Mouse (Mus musculus): ENCODE results near the gene Olfr159. TPM values are rescaled to one million over a fixed set of nuclear protein-coding genes. Genes with fewer than 3 reads are reported as not detected.

Olfr159 gene
- total RNA-seq, 2 experiments from 2014 or later = not detected

DNA sequence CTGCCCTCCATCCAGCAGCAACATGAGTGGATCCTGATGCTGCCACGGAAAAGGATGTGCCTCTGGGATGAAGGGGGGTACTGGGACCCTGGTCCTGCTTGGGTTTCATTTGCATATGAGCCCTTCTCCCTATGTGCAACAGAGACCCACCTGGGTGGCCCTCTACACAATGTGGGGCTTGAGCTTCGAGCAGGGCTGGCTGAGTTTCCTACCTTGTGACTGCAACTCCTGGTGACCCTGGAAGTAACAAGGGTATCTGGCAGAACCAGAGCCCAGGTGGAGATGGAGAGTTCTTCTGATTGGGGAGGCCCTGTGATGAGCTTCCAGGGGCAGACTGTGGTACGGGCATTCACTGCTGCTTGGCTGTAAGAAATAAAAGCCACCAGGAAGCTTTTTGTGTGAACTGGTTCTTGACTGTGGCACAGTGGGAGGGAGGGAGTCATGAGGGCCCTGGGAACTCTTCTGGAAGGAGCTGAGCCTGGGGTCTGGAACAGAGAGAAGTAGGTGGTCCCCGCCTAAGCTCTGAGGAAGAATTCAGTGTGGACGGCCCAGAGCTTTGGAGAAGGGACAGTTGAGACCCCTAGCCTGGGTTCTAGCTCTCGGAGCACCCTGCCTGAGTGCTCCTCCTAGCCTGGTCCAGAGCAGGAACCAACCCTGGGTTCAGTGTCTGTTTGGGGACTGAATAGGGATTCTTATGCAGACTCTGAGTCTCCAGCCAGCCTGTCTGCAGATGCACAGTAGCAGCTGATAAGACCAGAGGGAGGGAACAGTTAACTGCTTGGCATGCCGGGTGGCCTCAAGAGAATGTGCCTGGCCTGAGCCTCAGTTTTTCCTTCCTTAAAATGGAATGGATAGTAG lies 42.9 kb downstream of the Olfr159 start:
- peak overlapping the region; percentile 51; the same call in 1 of the 2 replicates for H3K27ac ChIP-seq

DNA sequence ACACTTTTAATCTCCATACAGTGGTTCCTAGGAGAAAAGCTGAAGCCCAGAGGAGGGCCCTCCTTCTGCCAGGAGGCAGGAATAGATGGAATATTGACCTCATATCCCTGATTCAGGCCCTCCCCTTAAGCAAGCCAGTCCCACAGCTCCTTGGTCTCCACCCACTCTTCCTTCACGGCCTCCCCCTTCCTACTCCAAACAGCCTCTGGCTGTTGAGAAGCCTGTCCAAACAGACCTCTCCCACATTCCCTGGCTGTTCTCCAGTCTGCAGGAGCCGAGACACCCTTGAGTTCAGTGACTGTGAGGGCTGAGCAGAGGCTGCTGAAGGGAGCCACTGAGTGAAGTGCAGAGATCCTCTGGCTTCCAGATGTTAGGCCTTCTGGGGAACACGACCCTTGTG lies 43.8 kb downstream of the Olfr159 start, which contains the start of gene Hrct1:
Gene Hrct1 (plus strand): TSS at position 194 of the 400 bp plus-strand sequence.
- TF ChIP-seq CTCF (IDR thresholded peaks at IDR 0.05) = no peak
- DNase-seq (ENCODE audit: extremely low spot score in 1 of 2, low spot score in 2 of 2) = peak in 1 of 2 experiments; percentile 26
- intact Hi-C loops (cut with DNase I) = no loop called here
- peak within 1 kb of the TSS; percentile 51; the same call in 1 of the 2 replicates for H3K27ac ChIP-seq
- H3K4me3 ChIP-seq = no peak within 1 kb of the TSS

More for the DNA sequence above, 42.9 kb downstream of the Olfr159 start:
- intact Hi-C loops (cut with DNase I) = no loop called here
- no peak overlapping the region for H3K4me3 ChIP-seq
- no peak for DNase-seq (ENCODE audit: extremely low spot score in 1 of 2, low spot score in 2 of 2)
- no peak for TF ChIP-seq CTCF (IDR thresholded peaks at IDR 0.05)

GRCm38 (mm10) chr4:43726228-43726993 lies 44.4 kb downstream of the Olfr159 start:
- intact Hi-C loops (cut with DNase I) = no loop called here
- TF ChIP-seq CTCF (IDR thresholded peaks at IDR 0.05) = no peak
- DNase-seq (ENCODE audit: extremely low spot score in 1 of 2, low spot score in 2 of 2) = no peak
- Histone ChIP-seq H3K27ac (peak overlapping the region; percentile 51; the same call in 1 of the 2 replicates), H3K4me3 (no peak overlapping the region)

DNA sequence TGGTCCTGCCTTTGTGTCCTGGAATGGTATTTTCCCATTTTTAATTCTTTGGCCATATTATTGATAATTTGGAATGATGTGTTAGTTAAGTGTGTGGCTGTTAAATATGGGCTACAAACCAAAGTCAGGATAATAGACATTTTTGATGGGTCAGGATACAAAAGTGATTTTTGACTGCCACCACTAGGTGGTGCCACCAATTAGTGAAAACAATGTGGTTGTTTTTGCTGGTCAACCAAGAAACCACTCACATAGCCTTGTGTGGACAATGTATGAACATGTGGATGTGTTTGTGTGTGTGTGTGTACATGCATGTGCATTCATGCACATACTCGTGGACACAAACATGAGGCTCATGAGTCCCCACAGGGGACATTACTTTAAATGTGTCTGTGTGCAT lies 46.0 kb downstream of the Olfr159 start:
- intact Hi-C loops (cut with DNase I) = no loop called here
- no peak overlapping the region for H3K4me3 ChIP-seq
- TF ChIP-seq CTCF (IDR thresholded peaks at IDR 0.05) = peak; percentile 74
- H3K27ac ChIP-seq = no peak overlapping the region
- DNase-seq (ENCODE audit: extremely low spot score in 1 of 2, low spot score in 2 of 2) = no peak

DNA sequence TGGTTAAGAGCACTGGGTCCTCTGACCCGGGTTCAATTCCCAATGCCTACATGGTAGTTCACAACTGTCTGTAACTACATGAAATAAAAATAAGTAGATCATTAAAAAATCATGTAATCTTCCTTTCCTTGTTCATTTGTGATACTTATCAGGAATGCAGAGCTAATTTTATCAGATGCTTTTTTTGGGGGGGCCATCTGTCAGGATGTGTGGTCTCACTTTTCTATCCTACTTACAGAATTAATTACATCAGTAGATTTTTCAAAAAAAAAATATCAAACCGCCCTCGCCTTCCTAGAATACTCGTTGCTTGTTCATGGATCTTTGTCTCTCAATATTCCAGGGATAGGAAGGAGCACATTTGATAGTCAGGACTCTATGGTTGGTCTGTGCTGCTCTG lies 48.6 kb downstream of the Olfr159 start:
- no peak for TF ChIP-seq CTCF (IDR thresholded peaks at IDR 0.05)
- H3K27ac ChIP-seq = no peak overlapping the region; the same call in 1 of the 2 replicates
- DNase-seq (ENCODE audit: extremely low spot score in 1 of 2, low spot score in 2 of 2) = no peak
- H3K4me3 ChIP-seq = no peak overlapping the region
- intact Hi-C loops (cut with DNase I) = no loop called here

DNA sequence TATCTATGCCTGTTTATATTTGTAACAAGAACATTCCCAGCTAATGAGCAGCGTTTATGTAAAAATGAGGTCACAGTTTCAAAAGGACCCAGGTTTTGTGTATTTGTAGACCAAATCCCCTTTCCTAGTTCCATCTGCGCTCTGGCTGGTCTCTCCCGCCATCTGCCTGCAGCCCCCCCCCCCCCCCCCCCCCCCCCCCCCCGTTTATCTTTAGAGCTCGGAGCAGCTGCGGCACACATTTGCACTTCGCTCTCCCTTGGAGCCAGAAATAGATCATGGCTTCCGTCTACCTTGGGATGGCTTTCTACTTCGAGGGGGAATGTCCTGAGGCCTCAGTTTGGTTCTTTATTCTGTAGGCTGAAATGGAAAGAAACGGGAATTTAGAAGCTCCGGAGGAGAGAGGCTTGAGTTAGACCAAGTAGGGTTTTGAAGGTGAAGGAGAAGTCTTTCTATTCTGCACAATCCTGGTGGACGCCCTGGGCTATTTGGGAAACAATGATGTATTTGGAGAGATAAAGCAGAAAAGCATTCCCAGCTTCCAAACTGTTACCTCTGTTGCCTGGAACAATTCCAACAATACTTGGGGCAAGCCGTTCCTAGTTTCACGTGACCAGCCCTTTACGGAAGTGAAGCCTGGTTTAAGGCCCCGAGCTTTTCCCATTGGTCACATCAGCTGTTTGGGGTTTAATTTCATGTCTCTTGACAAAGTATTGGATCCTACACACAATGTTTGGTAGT lies 50.1 kb downstream of the Olfr159 start:
- DNase-seq (ENCODE audit: extremely low spot score in 1 of 2, low spot score in 2 of 2) = no peak
- H3K4me3 ChIP-seq = no peak overlapping the region
- intact Hi-C loops (cut with DNase I) = no loop called here
- H3K27ac ChIP-seq = peak overlapping the region; percentile 17; the same call in 1 of the 2 replicates
- TF ChIP-seq CTCF (IDR thresholded peaks at IDR 0.05) = no peak

Other genes starting within 250 kb of the Olfr159 start
- 1 to 10 TPM; 7.0 to 8.8 TPM for gene Tpm2, start 247.2 kb downstream of the Olfr159 start, total RNA-seq (2021)
- gene Creb3, start 208.7 kb downstream of the Olfr159 start, total RNA-seq (2021) = 10 to 100 TPM; 74.6 to 77.9 TPM
- gene Tln1, start 208.3 kb downstream of the Olfr159 start, total RNA-seq (2021) = 10 to 100 TPM; 50.7 to 52.2 TPM
- gene Rgp1, start 192.3 kb downstream of the Olfr159 start, total RNA-seq (2021) = 10 to 100 TPM; 49.6 to 55.4 TPM
- 10 to 100 TPM; 69.2 to 70.6 TPM for gene Gba2, start 192.1 kb downstream of the Olfr159 start, total RNA-seq (2021)
- gene Msmp, start 186.5 kb downstream of the Olfr159 start, total RNA-seq (2021) = not detected
- gene Npr2, start 139.1 kb downstream of the Olfr159 start, total RNA-seq (2021) = 10 to 100 TPM; 60.9 to 62.0 TPM
- 1 to 10 TPM in 1 of 2 experiments, under 1 TPM in 1; 0.95 to 1.6 TPM for gene Spag8, start 117.4 kb downstream of the Olfr159 start, total RNA-seq (2021)
- gene Hint2, start 114.5 kb downstream of the Olfr159 start, total RNA-seq (2021) = 10 to 100 TPM; 30.9 to 33.5 TPM
- gene Tmem8b, start 102.0 kb downstream of the Olfr159 start, total RNA-seq (2021) = 10 to 100 TPM; 63.1 to 66.2 TPM
- gene Fam221b, start 101.9 kb downstream of the Olfr159 start, total RNA-seq (2021) = 1 to 10 TPM; 1.8 to 2.2 TPM
- not detected for gene Olfr70, start 70.2 kb downstream of the Olfr159 start, total RNA-seq (2021)
- not detected for gene Olfr71, start 60.8 kb downstream of the Olfr159 start, total RNA-seq (2021)
- 1 to 10 TPM in 1 of 2 experiments, under 1 TPM in 1; 0.87 to 1.1 TPM for gene Hrct1, start 43.8 kb downstream of the Olfr159 start, total RNA-seq (2021)
- gene Spaar, start 41.0 kb downstream of the Olfr159 start, total RNA-seq (2021) = under 1 TPM; 0.63 to 1.00 TPM
- gene Olfr156, start 52.9 kb upstream of the Olfr159 start, total RNA-seq (2021) = not detected
- gene Olfr157, start 69.2 kb upstream of the Olfr159 start, total RNA-seq (2021) = not detected
- not detected for gene Olfr155, start 80.6 kb upstream of the Olfr159 start, total RNA-seq (2021)
- 1 to 10 TPM; 7.6 to 8.6 TPM for gene Reck, start 104.5 kb upstream of the Olfr159 start, total RNA-seq (2021)
- 1 to 10 TPM; 3.4 to 3.7 TPM for gene Glipr2, start 186.4 kb upstream of the Olfr159 start, total RNA-seq (2021)
- gene Ccin, start 212.5 kb upstream of the Olfr159 start, total RNA-seq (2021) = not detected
- gene Clta, start 233.4 kb upstream of the Olfr159 start, total RNA-seq (2021) = 100 to 1,000 TPM; 269 to 274 TPM

All from left cerebral cortex, adult 2 months (tissue).